Mouse (Mus musculus): ENCODE results near the gene Col17a1.

DNA sequence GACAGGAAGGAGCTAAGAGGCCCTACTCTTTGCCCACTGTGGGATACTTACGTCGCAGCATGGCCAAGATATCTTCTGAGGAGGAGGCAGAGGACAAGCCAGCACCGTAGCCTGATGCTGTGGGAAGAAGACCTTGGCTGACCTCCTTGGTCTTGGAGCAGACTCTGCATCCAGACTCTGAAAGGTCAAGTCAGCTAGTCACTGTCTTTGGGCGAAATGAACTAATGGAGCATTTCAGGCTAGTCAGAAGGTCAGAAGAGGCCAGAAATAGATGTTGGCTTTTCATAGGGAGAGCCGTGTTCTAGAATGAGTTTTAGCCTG is 40.8 kb downstream of the Col17a1 start:
- TF ChIP-seq GATA1 (IDR thresholded peaks at IDR 0.05; ENCODE audit: borderline replicate concordance, low read length) (no peak), FLI1 (IDR thresholded peaks at IDR 0.05; ENCODE audit: low read length) (no peak)
